Mouse (Mus musculus) cerebellum, adult 2 months (tissue): ENCODE measurements around the gene Slc25a25.

Source experiments
- CTCF ChIP-seq: fragments of 200-500 bp; IDR thresholded peaks from 2 replicates; pipeline ENCODE4 v1.5.1; 2011; ENCODE audit warnings: low read depth, mild to moderate bottlenecking, control low read depth, low read length, moderate library complexity, borderline replicate concordance; ENCODE audit not compliant: insufficient read depth
- POLR2A ChIP-seq: fragments of 200-500 bp; IDR thresholded peaks from 2 replicates; pipeline ENCODE4 v1.6.1; 2011; ENCODE audit warnings: low read length, control low read depth, borderline replicate concordance; ENCODE audit not compliant: insufficient read depth

- TF ChIP-seq CTCF (no peak), POLR2A (no peak)
Observed at GRCm38 (mm10) chr2:32445535-32445934, 5.7 kb downstream of the Slc25a25 start.
